Mouse (Mus musculus) limb, embryonic 11.5 days (tissue): ENCODE data around the gene Immp1l. TPM values are rescaled to one million over a fixed set of nuclear protein-coding genes. Genes with fewer than 3 reads are reported as not detected.

Experiments
- ATAC-seq: fragments of 200-750 bp; cut with Nextera tagmentation; 2 replicates; pipeline ENCODE4 v1.8.0; 2017; ENCODE audit warnings: low read depth; ENCODE audit not compliant: insufficient number of reproducible peaks, low FRiP score, low TSS enrichment
- DNase-seq: peaks from one replicate; pipeline ENCODE4 v3.0.0-alpha.2; 2015; ENCODE audit warnings: low spot score
- H3K27ac ChIP-seq: fragments of 300-500 bp; sonication (generic); replicated peaks from 2 replicates; pipeline ENCODE4 v1.5.1; 2014; ENCODE audit warnings: low read depth, mild to moderate bottlenecking, low read length
- H3K27me3 ChIP-seq: fragments of 300-500 bp; sonication (generic); 2 replicates; pipeline ENCODE4 v1.6.1; 2014; ENCODE audit warnings: mild to moderate bottlenecking, low read length, mixed read lengths; ENCODE audit not compliant: control insufficient read depth, insufficient read depth
- H3K36me3 ChIP-seq: fragments of 300-500 bp; sonication (generic); 2 replicates; pipeline ENCODE4 v1.6.1; 2014; ENCODE audit warnings: mild to moderate bottlenecking, low read length, moderate library complexity, mixed read lengths; ENCODE audit not compliant: control insufficient read depth, insufficient read depth
- H3K4me1 ChIP-seq: fragments of 300-500 bp; sonication (generic); 2 replicates; pipeline ENCODE4 v1.6.1; 2014; ENCODE audit warnings: low read length, mixed read lengths; ENCODE audit not compliant: control insufficient read depth, insufficient read depth
- H3K4me2 ChIP-seq: fragments of 300-500 bp; sonication (generic); 2 replicates; pipeline ENCODE4 v1.6.1; 2014; ENCODE audit warnings: low read depth, mild to moderate bottlenecking, moderate library complexity; ENCODE audit not compliant: severe bottlenecking
- H3K4me3 ChIP-seq: fragments of 300-500 bp; sonication (generic); 2 replicates; pipeline ENCODE4 v1.5.1; 2014; ENCODE audit warnings: low read depth, low read length
- H3K9ac ChIP-seq: fragments of 300-500 bp; sonication (generic); 2 replicates; pipeline ENCODE4 v1.6.1; 2014; ENCODE audit warnings: mild to moderate bottlenecking, low read length
- H3K9me3 ChIP-seq: fragments of 300-500 bp; sonication (generic); 2 replicates; pipeline ENCODE4 v1.6.1; 2016; ENCODE audit warnings: low read length; ENCODE audit not compliant: control insufficient read depth
- WGBS: fragments of 180-500 bp; shearing (Covaris S2); extraction: QIAGEN DNeasy Blood & Tissue Kit; methylation state at CpG from one replicate; pipeline ENCODE4 v1.1.7; 2014; 5-methylcytosine and 5-hydroxymethylcytosine counted together
- polyA plus RNA-seq: library from polyadenylated mRNA; unstranded; fragments of >200 nt; fragmentation: Nextera tagmentation; extraction: Ambion mirVana; gene quantifications from 2 replicates; pipeline ENCODE4 v1.2.1, GENCODE M21; 2014

Gene Immp1l
- 131 and 142 TPM in 2 replicates for polyA plus RNA-seq

- H3K4me2 ChIP-seq, result peak within 1 kb of the TSS; percentile 68
- DNase-seq (peak; percentile 97), ATAC-seq (peak; percentile 100)
- WGBS, result under 1% methylated on average over 39 of the region's 39 CpGs
- peaks cover 2% of the 10 kb centered on the region; the same call in 1 of the 2 replicates for H3K4me1 ChIP-seq
- peak within 1 kb of the TSS; percentile 77 for H3K9ac ChIP-seq
- H3K36me3 ChIP-seq, result no peaks in the 10 kb centered on the region
- H3K27me3 ChIP-seq, result no peaks in the 10 kb centered on the region
- H3K4me3 ChIP-seq, result peak within 1 kb of the TSS; percentile 83
- H3K27ac ChIP-seq, result no peak within 1 kb of the TSS
- H3K9me3 ChIP-seq, result no peaks in the 10 kb centered on the region
These were observed at the start of gene Immp1l, which contains the start of gene Elp4 for GRCm38 (mm10) chr2:105903896-105904756. Gene Immp1l (plus strand): TSS chr2:105904638. Gene Elp4 (minus strand): TSS chr2:105904564.

- H3K27me3 ChIP-seq, result no peaks in the 10 kb centered on the region
- no peak for DNase-seq
- no peak overlapping the region for H3K9ac ChIP-seq
- H3K36me3 ChIP-seq, result no peaks in the 10 kb centered on the region
- no peaks in the 10 kb centered on the region for H3K9me3 ChIP-seq
- no peak overlapping the region for H3K27ac ChIP-seq
- WGBS, result 68% methylated on average over 2 of the region's 2 CpGs
- no peak for ATAC-seq
- H3K4me3 ChIP-seq, result no peak overlapping the region
- H3K4me2 ChIP-seq, result no peak overlapping the region
- no peaks in the 10 kb centered on the region for H3K4me1 ChIP-seq
These were observed 49.7 kb upstream of the Immp1l start for GRCm38 (mm10) chr2:105854740-105855139.

- ATAC-seq (no peak), DNase-seq (no peak)
- Histone ChIP-seq H3K4me1 (no peaks in the 10 kb centered on the region), H3K36me3 (no peaks in the 10 kb centered on the region), H3K27me3 (no peaks in the 10 kb centered on the region), H3K9ac (no peak overlapping the region), H3K9me3 (no peaks in the 10 kb centered on the region), H3K27ac (no peak overlapping the region), H3K4me3 (no peak overlapping the region), H3K4me2 (no peak overlapping the region)
- WGBS, result 93% methylated on average over 1 of the region's 1 CpGs
These were observed 31.0 kb upstream of the Immp1l start for GRCm38 (mm10) chr2:105873403-105873802.

- H3K4me2 ChIP-seq, result no peak overlapping the region
- DNase-seq, result no peak
- H3K36me3 ChIP-seq, result no peaks in the 10 kb centered on the region; the same call in 1 of the 2 replicates
- H3K9me3 ChIP-seq, result no peaks in the 10 kb centered on the region
- no peak for ATAC-seq
- H3K9ac ChIP-seq, result no peak overlapping the region
- H3K4me1 ChIP-seq, result no peaks in the 10 kb centered on the region
- no peak overlapping the region for H3K27ac ChIP-seq
- H3K4me3 ChIP-seq, result no peak overlapping the region
- no peaks in the 10 kb centered on the region for H3K27me3 ChIP-seq
These were observed 13.6 kb upstream of the Immp1l start for GRCm38 (mm10) chr2:105890816-105891215.

GRCm38 (mm10) chr2:105904757-105905146 is 314 bp downstream of the Immp1l start:
- under 1% methylated on average over 12 of the region's 12 CpGs for WGBS
- no peak for DNase-seq
- Histone ChIP-seq H3K4me1 (peaks cover 2% of the 10 kb centered on the region; the same call in 1 of the 2 replicates), H3K9ac (peak overlapping the region; percentile 70), H3K4me2 (peak overlapping the region; percentile 60), H3K4me3 (peak overlapping the region; percentile 83), H3K27ac (no peak overlapping the region), H3K9me3 (no peaks in the 10 kb centered on the region), H3K27me3 (no peaks in the 10 kb centered on the region), H3K36me3 (no peaks in the 10 kb centered on the region)
- peak; percentile 66 for ATAC-seq

GRCm38 (mm10) chr2:105908351-105908750 is 3.9 kb downstream of the Immp1l start:
- Histone ChIP-seq H3K4me3 (no peak overlapping the region), H3K4me1 (peaks cover 2% of the 10 kb centered on the region; the same call in 1 of the 2 replicates), H3K9me3 (no peaks in the 10 kb centered on the region), H3K4me2 (no peak overlapping the region), H3K27me3 (no peaks in the 10 kb centered on the region), H3K27ac (no peak overlapping the region), H3K9ac (no peak overlapping the region), H3K36me3 (peaks cover 3% of the 10 kb centered on the region; the same call in 1 of the 2 replicates)
- 85% methylated on average over 5 of the region's 5 CpGs for WGBS
- DNase-seq (no peak), ATAC-seq (no peak)

GRCm38 (mm10) chr2:105910611-105911010 is 6.2 kb downstream of the Immp1l start:
- peaks cover 3% of the 10 kb centered on the region; the same call in 1 of the 2 replicates for H3K36me3 ChIP-seq
- no peak overlapping the region for H3K9ac ChIP-seq
- WGBS, result 88% methylated on average over 3 of the region's 3 CpGs
- no peak for DNase-seq
- no peak overlapping the region for H3K4me2 ChIP-seq
- H3K4me1 ChIP-seq, result no peaks in the 10 kb centered on the region
- H3K27me3 ChIP-seq, result no peaks in the 10 kb centered on the region
- no peak for ATAC-seq
- H3K27ac ChIP-seq, result no peak overlapping the region
- no peak overlapping the region for H3K4me3 ChIP-seq
- H3K9me3 ChIP-seq, result no peaks in the 10 kb centered on the region

GRCm38 (mm10) chr2:105913655-105914366 is 9.4 kb downstream of the Immp1l start:
- ATAC-seq, result no peak
- Histone ChIP-seq H3K9me3 (no peaks in the 10 kb centered on the region), H3K9ac (no peak overlapping the region), H3K36me3 (peaks cover 3% of the 10 kb centered on the region; the same call in 1 of the 2 replicates), H3K27ac (no peak overlapping the region), H3K4me3 (no peak overlapping the region), H3K4me2 (no peak overlapping the region), H3K4me1 (no peaks in the 10 kb centered on the region), H3K27me3 (no peaks in the 10 kb centered on the region)
- DNase-seq, result no peak
- WGBS, result 95% methylated on average over 6 of the region's 6 CpGs
